Mouse (Mus musculus) kidney, adult 2 months (tissue): Measurements from ENCODE around the gene Slc36a2. TPM values are rescaled to one million over a fixed set of nuclear protein-coding genes. Genes with fewer than 3 reads are reported as not detected.

Experiments
- DNase-seq: peaks from one replicate; pipeline ENCODE4 v3.0.0; 2021
- H3K27ac ChIP-seq: fragments of 200-500 bp; 2 replicates; pipeline ENCODE4 v1.5.1; 2012; ENCODE audit warnings: low read depth, low read length, control low read depth, inconsistent platforms; ENCODE audit not compliant: insufficient read depth
- H3K27me3 ChIP-seq: fragments of 200-500 bp; replicated peaks from 2 replicates; pipeline ENCODE4 v1.6.1; 2012; ENCODE audit warnings: mild to moderate bottlenecking, moderate library complexity, low read length, inconsistent platforms; ENCODE audit not compliant: control insufficient read depth, insufficient read depth
- H3K36me3 ChIP-seq: fragments of 200-500 bp; 2 replicates; pipeline ENCODE4 v1.6.1; 2012; ENCODE audit warnings: mild to moderate bottlenecking, moderate library complexity, low read length, inconsistent platforms; ENCODE audit not compliant: control insufficient read depth, insufficient read depth
- H3K4me1 ChIP-seq: fragments of 200-500 bp; 2 replicates; pipeline ENCODE4 v1.6.1; 2011; ENCODE audit warnings: low read length; ENCODE audit not compliant: control insufficient read depth, insufficient read depth
- H3K4me3 ChIP-seq: fragments of 200-500 bp; 2 replicates; pipeline ENCODE4 v1.5.1; 2011; ENCODE audit warnings: mild to moderate bottlenecking, low read depth, low read length, control low read depth; ENCODE audit not compliant: insufficient read depth
- CTCF ChIP-seq: fragments of 200-500 bp; conservative IDR thresholded peaks from 2 replicates; pipeline ENCODE4 v1.5.1; 2011; ENCODE audit warnings: low read depth, mild to moderate bottlenecking, control low read depth, low read length, moderate library complexity, mixed read lengths; ENCODE audit not compliant: insufficient read depth, insufficient read length
- POLR2A ChIP-seq: fragments of 200-500 bp; IDR thresholded peaks from one replicate; pipeline ENCODE4 v1.6.1; 2011; ENCODE audit warnings: low read depth, low read length, control low read depth
- WGBS: fragments of 180-500 bp; shearing (Covaris S2); methylation state at CpG from one replicate; pipeline ENCODE4 v1.1.7; 2018; 5-methylcytosine and 5-hydroxymethylcytosine counted together
- polyA plus RNA-seq: library from polyadenylated mRNA; depleted of rRNA; stranded (reverse); fragments of >200 nt; gene quantifications from 2 replicates; pipeline ENCODE4 v1.2.3, GENCODE M21; 2012

Slc36a2 gene
- polyA plus RNA-seq, 1 experiment: 35.4 TPM

DNA sequence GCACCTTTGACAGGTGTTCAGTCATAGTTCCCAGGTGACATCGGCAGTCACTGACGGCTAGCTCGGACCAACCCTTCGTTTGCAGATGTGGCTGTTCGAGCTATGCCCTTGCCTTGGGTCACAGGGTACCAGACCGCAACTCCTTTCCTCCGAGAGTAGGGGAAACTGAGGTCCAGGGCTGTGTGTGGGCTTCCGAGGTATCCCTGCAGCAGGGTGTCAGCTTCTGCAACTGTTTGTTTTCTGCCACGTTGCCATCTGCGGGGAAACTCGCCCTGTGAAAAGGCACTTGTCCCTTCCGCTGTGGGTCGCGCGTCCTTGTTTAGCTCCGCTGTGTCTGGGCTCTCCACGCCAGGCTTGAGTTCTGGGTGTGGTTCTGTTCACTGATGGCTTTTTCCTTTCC, 19.7 kb upstream of the Slc36a2 start:
- WGBS: 1% methylated on average over 17 of the region's 17 CpGs
- Histone ChIP-seq H3K36me3 (no peaks in the 10 kb centered on the region), H3K27ac (peak overlapping the region; percentile 52), H3K4me1 (peaks cover 23% of the 10 kb centered on the region), H3K4me3 (peak overlapping the region; percentile 95), H3K27me3 (no peaks in the 10 kb centered on the region)
- no peak for TF ChIP-seq CTCF
- TF ChIP-seq POLR2A: no peak
- DNase-seq: peak; percentile 58

DNA sequence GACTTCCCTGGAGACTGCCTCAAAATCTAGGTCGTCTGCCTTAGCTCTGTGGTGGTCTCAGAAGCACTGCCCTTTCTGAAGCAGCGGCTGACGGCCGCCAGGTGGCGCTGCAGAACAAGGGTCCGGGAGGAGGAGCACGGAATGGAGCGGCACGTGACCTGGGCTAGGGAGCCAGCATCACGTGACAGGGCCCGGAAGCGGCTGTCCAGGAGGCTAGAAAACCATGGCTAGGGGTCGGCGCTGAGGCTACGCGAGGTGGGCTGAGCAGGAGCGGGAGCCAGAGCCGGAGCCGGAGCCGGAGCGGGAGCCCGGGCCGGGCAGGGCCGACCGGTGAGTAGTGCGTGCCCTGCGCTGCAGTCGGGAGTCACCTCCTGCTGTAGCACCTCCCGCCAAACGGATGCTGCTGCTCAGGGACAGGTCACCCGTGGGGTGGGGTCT, 19.3 kb upstream of the Slc36a2 start, which contains the start of gene Slc36a1:
TSS of gene Slc36a1 (plus strand) at position 192 of the 438 bp plus-strand sequence.
- no peaks in the 10 kb centered on the region for H3K27me3 ChIP-seq
- peak; percentile 33 for TF ChIP-seq POLR2A
- TF ChIP-seq CTCF: peak; percentile 95
- peak within 1 kb of the TSS; percentile 95 for H3K4me3 ChIP-seq
- WGBS: under 1% methylated on average over 31 of the region's 31 CpGs
- peaks cover 20% of the 10 kb centered on the region for H3K4me1 ChIP-seq
- peak; percentile 96 for DNase-seq
- no peaks in the 10 kb centered on the region for H3K36me3 ChIP-seq
- H3K27ac ChIP-seq: peak within 1 kb of the TSS; percentile 52

- 67% methylated on average over 8 of the region's 8 CpGs for WGBS
- no peak for TF ChIP-seq CTCF
- TF ChIP-seq POLR2A: no peak
- H3K4me1 ChIP-seq: no peaks in the 10 kb centered on the region
- no peak overlapping the region for H3K4me3 ChIP-seq
- H3K27me3 ChIP-seq: no peaks in the 10 kb centered on the region
- H3K27ac ChIP-seq: no peak overlapping the region
- DNase-seq: no peak
- H3K36me3 ChIP-seq: no peaks in the 10 kb centered on the region
These were observed 13.0 kb upstream of the Slc36a2 start for GRCm38 (mm10) chr11:55197740-55198510.

- no peak overlapping the region for H3K27ac ChIP-seq
- no peaks in the 10 kb centered on the region for H3K4me1 ChIP-seq
- H3K4me3 ChIP-seq: no peak overlapping the region
- H3K27me3 ChIP-seq: no peaks in the 10 kb centered on the region
- no peak for DNase-seq
- no peaks in the 10 kb centered on the region for H3K36me3 ChIP-seq
- WGBS: 60% methylated on average over 6 of the region's 6 CpGs
- TF ChIP-seq POLR2A (no peak), CTCF (no peak)
These were observed 12.2 kb upstream of the Slc36a2 start for GRCm38 (mm10) chr11:55197086-55197485.

- Histone ChIP-seq H3K4me3 (no peak overlapping the region), H3K27ac (no peak overlapping the region), H3K36me3 (no peaks in the 10 kb centered on the region), H3K4me1 (no peaks in the 10 kb centered on the region), H3K27me3 (no peaks in the 10 kb centered on the region)
- DNase-seq: no peak
- TF ChIP-seq POLR2A (no peak), CTCF (no peak)
- 87% methylated on average over 3 of the region's 3 CpGs for WGBS
These were observed 5.3 kb upstream of the Slc36a2 start for GRCm38 (mm10) chr11:55190216-55190615.

- Histone ChIP-seq H3K36me3 (no peaks in the 10 kb centered on the region), H3K27ac (no peak overlapping the region), H3K27me3 (no peaks in the 10 kb centered on the region), H3K4me1 (0 out of 2 replicates have a peak, but pooled peaks cover 3% of the 10 kb centered on the region), H3K4me3 (no peak overlapping the region)
- no peak for DNase-seq
- no peak for TF ChIP-seq POLR2A
- no peak for TF ChIP-seq CTCF
- 86% methylated on average over 6 of the region's 6 CpGs for WGBS
These were observed 2.9 kb upstream of the Slc36a2 start for GRCm38 (mm10) chr11:55187777-55188176.

GRCm38 (mm10) chr11:55187292-55187691, 2.4 kb upstream of the Slc36a2 start:
- TF ChIP-seq CTCF (no peak), POLR2A (no peak)
- no peak overlapping the region for H3K4me3 ChIP-seq
- 86% methylated on average over 4 of the region's 4 CpGs for WGBS
- H3K27me3 ChIP-seq: no peaks in the 10 kb centered on the region
- H3K4me1 ChIP-seq: 0 out of 2 replicates have a peak, but pooled peaks cover 3% of the 10 kb centered on the region
- H3K27ac ChIP-seq: no peak overlapping the region
- DNase-seq: no peak
- no peaks in the 10 kb centered on the region for H3K36me3 ChIP-seq
